Mouse (Mus musculus): ENCODE data around the gene Dgka. TPM values are rescaled to one million over a fixed set of nuclear protein-coding genes. Genes with fewer than 3 reads are reported as not detected.

Dgka gene
- 10 to 100 TPM; 11.7 to 11.9 TPM for total RNA-seq (2021)

GRCm38 (mm10) chr10:128744680-128745601 is at the start of gene Dgka:
Gene Dgka, minus strand, starts transcription at chr10:128744855.
- intact Hi-C loops (cut with DNase I) = no loop called here

GRCm38 (mm10) chr10:128794391-128794790 is 49.7 kb upstream of the Dgka start:
- intact Hi-C loops (cut with DNase I) = no loop called here

More at GRCm38 (mm10) chr10:128744680-128745601, at the start of gene Dgka:
- no peak for DNase-seq (ENCODE audit: low spot score)

GRCm38 (mm10) chr10:128793258-128793657 is 48.6 kb upstream of the Dgka start:
- DNase-seq (ENCODE audit: low spot score) = no peak
- intact Hi-C loops (cut with DNase I) = no loop called here

More at GRCm38 (mm10) chr10:128794391-128794790, 49.7 kb upstream of the Dgka start:
- DNase-seq (ENCODE audit: low spot score) = no peak

- no peak for DNase-seq (ENCODE audit: low spot score)
- intact Hi-C loops (cut with DNase I) = no loop called here
These were observed 47.4 kb upstream of the Dgka start for GRCm38 (mm10) chr10:128792041-128792440.

- intact Hi-C loops (cut with DNase I) = no loop called here
- no peak for DNase-seq (ENCODE audit: low spot score)
These were observed 45.9 kb upstream of the Dgka start, which contains the start of gene Mmp19 for GRCm38 (mm10) chr10:128790398-128791124. Gene Mmp19, plus strand, starts transcription at chr10:128790910.

- intact Hi-C loops (cut with DNase I) = loop anchor here (2.0 kb wide), 1 partner anchor 23 kb away; no protein-coding TSS in a partner anchor
- DNase-seq (ENCODE audit: low spot score) = no peak
These were observed 35.5 kb upstream of the Dgka start for GRCm38 (mm10) chr10:128780200-128780599.

GRCm38 (mm10) chr10:128779011-128779795 is 34.5 kb upstream of the Dgka start:
- peak; percentile 88 for DNase-seq (ENCODE audit: low spot score)
- intact Hi-C loops (cut with DNase I) = loop anchor here (2.0 kb wide), 1 partner anchor 30 kb away; no protein-coding TSS in a partner anchor

GRCm38 (mm10) chr10:128778441-128778840 is 33.8 kb upstream of the Dgka start:
- intact Hi-C loops (cut with DNase I) = loop anchor here (2.0 kb wide), 1 partner anchor 30 kb away; no protein-coding TSS in a partner anchor
- no peak for DNase-seq (ENCODE audit: low spot score)

GRCm38 (mm10) chr10:128773685-128774084 is 29.0 kb upstream of the Dgka start:
- no peak for DNase-seq (ENCODE audit: low spot score)
- intact Hi-C loops (cut with DNase I) = no loop called here

GRCm38 (mm10) chr10:128772895-128773294 is 28.2 kb upstream of the Dgka start:
- intact Hi-C loops (cut with DNase I) = no loop called here
- DNase-seq (ENCODE audit: low spot score) = no peak

GRCm38 (mm10) chr10:128748252-128748864 is 3.7 kb upstream of the Dgka start:
- peak; percentile 42 for DNase-seq (ENCODE audit: low spot score)
- intact Hi-C loops (cut with DNase I) = loop anchor here (1.0 to 2.0 kb wide), 2 partner anchors 30 to 57 kb away; no protein-coding TSS in a partner anchor

GRCm38 (mm10) chr10:128747646-128748251 is 3.1 kb upstream of the Dgka start, which contains the start of gene Pym1:
Gene Pym1, plus strand, starts transcription at chr10:128747889.
- intact Hi-C loops (cut with DNase I) = loop anchor here (1.0 to 2.0 kb wide), 2 partner anchors 31 to 58 kb away; no protein-coding TSS in a partner anchor
- DNase-seq (ENCODE audit: low spot score) = peak; percentile 78

GRCm38 (mm10) chr10:128746972-128747645 is 2.5 kb upstream of the Dgka start:
- intact Hi-C loops (cut with DNase I) = no loop called here
- DNase-seq (ENCODE audit: low spot score) = no peak

GRCm38 (mm10) chr10:128745946-128746613 is 1.4 kb upstream of the Dgka start:
- peak; percentile 15 for DNase-seq (ENCODE audit: low spot score)
- intact Hi-C loops (cut with DNase I) = no loop called here

GRCm38 (mm10) chr10:128744211-128744610 is 444 bp downstream of the Dgka start:
- intact Hi-C loops (cut with DNase I) = no loop called here
- DNase-seq (ENCODE audit: low spot score) = no peak

- intact Hi-C loops (cut with DNase I) = no loop called here
- peak; percentile 56 for DNase-seq (ENCODE audit: low spot score)
These were observed 864 bp downstream of the Dgka start for GRCm38 (mm10) chr10:128743791-128744191.

- no peak for DNase-seq (ENCODE audit: low spot score)
- intact Hi-C loops (cut with DNase I) = no loop called here
These were observed 1.4 kb downstream of the Dgka start for GRCm38 (mm10) chr10:128743235-128743634.

GRCm38 (mm10) chr10:128742616-128743015 is 2.0 kb downstream of the Dgka start:
- DNase-seq (ENCODE audit: low spot score) = no peak
- intact Hi-C loops (cut with DNase I) = no loop called here

Measured in heart, postnatal 25 days (tissue).